Comparison of ENCODE assay signal across 8 mouse cellular contexts in genomic region chr5:23433720-23434597, GRCm38 (mm10). TPM values are rescaled to one million over a fixed set of nuclear protein-coding genes. Genes with fewer than 3 reads are reported as not detected.
DNase-seq lines count a peak whose midpoint lies in the region; ATAC-seq lines count a peak whose summit lies in the region.

Gene Kmt2e, plus strand, starts transcription at chr5:23434441.

- peaks cover 2% of the 10 kb centered on the region; the same call in 1 of the 2 replicates for H3K4me1 ChIP-seq in intestine, embryonic 16.5 days (ENCODE audit: control insufficient read depth, insufficient read depth, low read length)
- peaks cover 48% of the 10 kb centered on the region for H3K4me1 ChIP-seq in midbrain, embryonic 10.5 days

- peak within 1 kb of the TSS; percentile 100 for H3K9ac ChIP-seq in intestine, embryonic 16.5 days (ENCODE audit: low read depth, low read length)

- peak; percentile 94 for DNase-seq in adrenal gland, postnatal 10 days
- DNase-seq in embryo, embryonic 9.5 days (ENCODE audit: extremely low spot score): peak; percentile 89
- DNase-seq in gastrocnemius, postnatal 4 days (ENCODE audit: low spot score in 2 of 2): peak; percentile 93 to 95
- peak; percentile 93 to 94 for DNase-seq in left cerebral cortex, postnatal 36 days (ENCODE audit: low spot score in 2 of 2)
- DNase-seq in midbrain, embryonic 10.5 days (ENCODE audit: low spot score): peak; percentile 88
- peak; percentile 89 to 91 for DNase-seq in right cerebral cortex, postnatal 36 days (ENCODE audit: low spot score in 2 of 2)
- DNase-seq in urinary bladder, postnatal 4 days (ENCODE audit: low spot score in 2 of 2): peak; percentile 90 to 93

- no peaks in the 10 kb centered on the region for H3K27me3 ChIP-seq in intestine, embryonic 16.5 days (replicated peaks; ENCODE audit: control insufficient read depth, insufficient read depth, low read length)
- H3K27me3 ChIP-seq in midbrain, embryonic 10.5 days (ENCODE audit: low read depth, poor library complexity, severe bottlenecking): no peaks in the 10 kb centered on the region

- peak; percentile 80 for ATAC-seq in intestine, embryonic 16.5 days

- H3K36me3 ChIP-seq in intestine, embryonic 16.5 days (ENCODE audit: control insufficient read depth, insufficient read depth, low read length): no peaks in the 10 kb centered on the region
- 0 out of 2 replicates have a peak, but pooled peaks cover 2% of the 10 kb centered on the region for H3K36me3 ChIP-seq in midbrain, embryonic 10.5 days

- peak within 1 kb of the TSS; percentile 67 for H3K4me2 ChIP-seq in intestine, embryonic 16.5 days (ENCODE audit: low read depth, low read length)

- peak within 1 kb of the TSS; percentile 100 for H3K27ac ChIP-seq in intestine, embryonic 16.5 days (ENCODE audit: low read length)
- peak within 1 kb of the TSS; percentile 100 for H3K27ac ChIP-seq in midbrain, embryonic 10.5 days (replicated peaks)

- peak within 1 kb of the TSS; percentile 97 for H3K4me3 ChIP-seq in intestine, embryonic 16.5 days (ENCODE audit: low read length)
- H3K4me3 ChIP-seq in midbrain, embryonic 10.5 days: peak within 1 kb of the TSS; percentile 98

- intact Hi-C loops in left cerebral cortex, postnatal 36 days (cut with DNase I): loop anchor here (2.0 to 5.0 kb wide), 2 partner anchors 15 to 183 kb away; no protein-coding TSS in a partner anchor

- H3K9me3 ChIP-seq in intestine, embryonic 16.5 days (ENCODE audit: control insufficient read depth, low read length): no peaks in the 10 kb centered on the region
- no peaks in the 10 kb centered on the region for H3K9me3 ChIP-seq in midbrain, embryonic 10.5 days (replicated peaks)

- WGBS in intestine, embryonic 16.5 days: under 1% methylated on average over 77 of the region's 85 CpGs
- WGBS in midbrain, embryonic 10.5 days: under 1% methylated on average over 85 of the region's 85 CpGs

RNA-seq across cellular contexts. Expression of gene Kmt2e, which starts in this region (rescaled TPM):
- total RNA-seq in adrenal gland, postnatal 10 days (2021): 10 to 100 TPM; 60.4 to 77.0 TPM
- total RNA-seq in gastrocnemius, postnatal 4 days (2021): 10 to 100 TPM; 55.5 to 57.7 TPM
- 74.6 and 83.1 TPM in 2 replicates for polyA plus RNA-seq in intestine, embryonic 16.5 days (2015; fragmentation: Nextera tagmentation; extraction: Ambion mirVana)
- 100 to 1,000 TPM in 1 of 2 experiments, 10 to 100 TPM in 1; 86.5 to 106 TPM for total RNA-seq in left cerebral cortex, postnatal 36 days (2021)
- 86.6 and 101 TPM in 2 replicates for polyA plus RNA-seq in midbrain, embryonic 10.5 days (2016; fragmentation: Nextera tagmentation; extraction: Ambion mirVana)

Comparison
In these comparisons a context has a peak if more than half of its experiments do, and no peak if none do; other contexts are left out.
1. Peak in every context shown above with its lines: DNase-seq, ATAC-seq, H3K4me3 ChIP-seq and H3K27ac ChIP-seq.